Mouse (Mus musculus) liver, adult 2 months (tissue): ENCODE results near the gene Gm17482.

Experiments used
- CTCF ChIP-seq: fragments of 200-500 bp; IDR thresholded peaks from 2 replicates; pipeline ENCODE4 v1.5.1; 2011; ENCODE audit warnings: low read depth, low read length, control low read depth
- POLR2A ChIP-seq: fragments of 200-500 bp; IDR thresholded peaks from 2 replicates; pipeline ENCODE4 v1.6.1; 2011; ENCODE audit warnings: low read length, control low read depth; ENCODE audit not compliant: insufficient read depth; ENCODE audit errors: extremely low read depth

DNA sequence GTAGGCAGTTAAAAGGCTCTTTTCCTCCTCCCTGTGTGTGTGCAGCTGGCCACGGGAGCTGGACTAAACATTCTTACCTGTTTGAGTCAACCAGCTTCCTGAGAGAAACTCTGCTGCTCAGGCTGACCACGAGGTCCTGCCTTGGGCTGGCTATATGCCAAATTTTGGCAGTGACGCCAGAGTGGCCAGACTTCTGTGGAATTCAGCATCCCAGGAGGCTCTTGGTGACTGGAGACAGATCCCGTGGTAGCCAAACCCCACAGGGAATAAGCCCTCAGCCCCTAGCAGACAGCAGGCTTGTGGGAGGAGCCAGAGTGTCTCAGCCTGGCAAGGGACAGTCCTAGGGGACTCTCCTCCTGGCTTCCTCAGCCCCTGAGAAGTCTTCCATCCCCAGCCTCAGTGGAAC is 44.7 kb downstream of the Gm17482 start:
- TF ChIP-seq CTCF = no peak
- TF ChIP-seq POLR2A = no peak
